Mouse (Mus musculus) fat pad, adult 2 months (tissue): Measurements from ENCODE around the gene Fhl4.

Source experiments
- DNase-seq: peaks from one replicate; pipeline ENCODE4 v3.0.0-alpha.2; 2011; ENCODE audit warnings: low read depth, low spot score; ENCODE audit errors: extremely low read depth

Fhl4 gene

GRCm38 (mm10) chr10:85102247-85103084, at the start of gene Fhl4, which contains the start of gene Tmem263:
TSS of gene Fhl4 (minus strand) at chr10:85102495.
TSS of gene Tmem263 (plus strand) at chr10:85102627.
- DNase-seq: no peak

- no peak for DNase-seq
Observed at GRCm38 (mm10) chr10:85149226-85149625, 46.9 kb upstream of the Fhl4 start.

GRCm38 (mm10) chr10:85146282-85146681, 44.0 kb upstream of the Fhl4 start:
- DNase-seq: no peak

DNA sequence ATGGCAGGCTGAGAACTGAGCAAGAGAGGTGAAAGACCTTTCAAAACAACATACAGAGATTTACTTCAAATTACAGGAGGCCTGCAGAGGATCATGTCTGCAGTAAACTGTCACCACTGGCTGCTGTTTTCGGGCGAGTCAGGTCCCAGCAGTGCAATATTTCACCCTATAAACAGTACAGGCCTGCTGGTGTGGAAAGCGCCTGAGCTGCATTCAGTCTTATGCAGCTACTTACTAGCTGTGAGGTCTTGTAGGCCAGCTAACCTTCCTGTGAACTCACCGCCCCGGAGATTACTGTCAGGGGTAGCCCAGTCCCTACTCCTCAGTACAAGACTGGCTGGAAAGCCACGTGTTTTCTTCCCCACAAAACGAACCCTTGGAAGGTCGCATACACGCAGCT, 39.2 kb upstream of the Fhl4 start:
- DNase-seq: no peak

DNA sequence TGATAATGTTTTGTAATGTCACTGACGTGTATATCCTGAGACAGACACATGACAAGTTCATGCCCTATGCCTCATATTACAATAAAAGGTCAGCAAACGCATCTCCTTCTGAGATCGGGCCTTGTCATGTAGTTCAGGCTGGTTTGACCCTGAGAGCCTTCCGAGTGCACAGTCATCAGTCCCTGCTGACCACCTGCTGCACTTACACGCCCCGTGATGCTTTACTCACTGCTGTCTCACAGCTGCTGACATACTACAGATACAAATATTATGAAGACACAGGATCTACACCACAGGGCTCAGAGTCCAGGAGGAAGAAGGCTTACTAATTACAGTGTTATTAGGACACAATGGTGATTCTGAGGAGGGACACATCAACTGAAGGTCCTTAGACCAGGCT, 34.3 kb upstream of the Fhl4 start:
- DNase-seq: no peak

DNA sequence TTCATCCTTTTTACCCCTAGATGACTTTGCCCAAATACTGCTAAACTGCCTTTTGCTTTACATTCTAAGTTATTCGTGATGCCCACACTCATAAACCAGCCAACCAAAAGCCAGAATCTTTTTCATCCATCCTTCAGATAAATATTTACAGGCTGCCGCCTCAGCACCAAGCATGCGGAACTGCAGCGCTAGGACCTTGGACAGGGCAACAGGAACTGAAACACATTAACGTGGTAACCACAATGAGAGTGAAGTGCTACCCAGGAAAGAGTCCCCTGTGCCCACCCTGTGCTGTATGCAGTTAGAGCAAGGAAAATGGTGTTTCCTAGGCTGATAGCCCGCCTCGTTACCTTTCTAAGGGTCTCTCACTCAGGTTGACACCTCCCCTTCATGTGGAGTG, 26.2 kb upstream of the Fhl4 start:
- no peak for DNase-seq

DNA sequence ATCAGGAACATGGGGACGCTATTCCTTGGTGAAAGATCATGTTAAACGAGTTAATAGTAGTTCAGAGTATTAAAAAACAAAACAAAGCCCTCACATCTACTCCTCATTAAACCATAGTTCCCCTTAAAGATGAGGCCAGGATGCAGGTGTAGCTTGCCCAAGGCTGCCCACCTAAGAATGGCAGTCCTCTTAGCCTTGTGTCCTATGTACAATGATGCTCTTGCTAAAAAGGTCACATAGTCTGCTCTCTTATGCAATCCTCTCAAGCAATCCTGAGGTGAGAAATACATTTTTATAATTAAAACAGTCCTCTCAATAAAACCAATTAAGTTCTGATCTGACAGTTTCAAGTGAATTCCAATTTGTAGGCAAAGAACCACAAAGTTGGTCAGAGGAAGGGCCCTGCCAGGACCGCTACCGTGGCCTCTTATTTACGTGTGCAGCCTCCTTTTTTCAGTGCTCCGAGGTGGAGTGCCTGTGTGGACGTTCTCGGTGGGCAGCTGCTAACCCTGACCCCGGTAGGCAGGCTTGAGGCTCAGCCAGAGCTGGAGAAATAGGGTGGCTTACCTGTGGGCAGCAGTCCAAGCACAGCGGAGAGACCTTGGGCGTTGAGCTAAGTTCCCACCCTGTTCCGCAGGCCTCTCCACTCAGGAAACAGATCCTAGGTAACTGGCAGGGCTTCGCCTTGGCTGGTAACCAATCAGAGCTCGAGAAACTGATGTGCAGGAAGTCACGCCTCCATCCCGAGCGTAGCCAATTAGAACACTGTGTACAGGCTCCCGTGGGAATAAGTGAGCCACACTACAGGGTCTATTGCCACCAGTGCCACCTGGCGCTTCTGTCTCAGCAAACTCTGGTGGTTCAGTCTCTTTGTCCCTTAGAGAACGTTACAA, 25.3 kb upstream of the Fhl4 start, which contains the start of gene Mterf2:
Gene Mterf2, minus strand, starts transcription at position 633 of the 893 bp plus-strand sequence.
- DNase-seq: peak; percentile 89

- no peak for DNase-seq
Observed at GRCm38 (mm10) chr10:85125184-85125583, 22.9 kb upstream of the Fhl4 start.

GRCm38 (mm10) chr10:85114409-85114808, 12.1 kb upstream of the Fhl4 start:
- no peak for DNase-seq

GRCm38 (mm10) chr10:85103085-85103885, 990 bp upstream of the Fhl4 start:
- no peak for DNase-seq

- DNase-seq: no peak
Observed at GRCm38 (mm10) chr10:85101841-85102240, 454 bp downstream of the Fhl4 start.

GRCm38 (mm10) chr10:85071605-85072152, 30.6 kb downstream of the Fhl4 start:
- DNase-seq: no peak

DNA sequence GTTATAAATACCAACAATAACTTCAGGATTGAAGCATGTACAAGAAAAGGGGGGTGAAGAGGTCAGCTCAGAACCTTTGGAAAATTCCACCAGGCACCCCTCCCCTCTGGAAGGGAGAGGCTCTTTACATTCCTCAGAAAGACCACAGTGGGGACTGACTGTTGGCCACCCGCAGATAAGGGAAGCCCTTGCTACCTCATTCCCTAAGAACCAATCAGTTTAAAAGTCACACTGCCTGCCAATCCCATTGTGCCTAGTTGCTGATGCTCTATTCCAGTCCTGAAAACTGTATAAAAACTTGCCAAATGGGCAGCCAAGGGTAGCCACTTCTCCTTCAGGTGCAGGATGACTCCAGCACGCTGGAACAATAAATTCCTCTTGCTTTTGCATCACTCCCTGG, 47.4 kb downstream of the Fhl4 start:
- no peak for DNase-seq

DNA sequence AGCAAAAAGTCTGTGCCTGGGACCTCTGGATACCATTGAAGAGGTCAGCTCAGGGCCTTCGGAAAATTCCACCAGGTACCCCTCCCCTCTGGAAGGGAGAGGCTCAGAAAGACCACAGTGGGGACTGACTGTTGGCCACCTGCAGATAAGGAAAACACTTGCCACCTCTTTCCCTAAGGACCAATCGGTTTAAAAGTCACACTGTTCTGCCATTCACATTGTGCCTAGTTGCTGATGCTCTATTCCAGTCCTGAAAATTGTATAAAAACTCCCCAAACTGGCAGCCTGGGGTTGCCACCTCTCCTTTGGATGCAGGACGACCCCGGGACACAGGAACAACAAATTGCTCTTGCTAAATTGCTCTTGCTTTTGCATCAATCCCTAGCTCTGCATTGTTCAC, 49.8 kb downstream of the Fhl4 start:
- no peak for DNase-seq

GRCm38 (mm10) chr10:85050668-85051208, 51.6 kb downstream of the Fhl4 start:
- DNase-seq: no peak

DNA sequence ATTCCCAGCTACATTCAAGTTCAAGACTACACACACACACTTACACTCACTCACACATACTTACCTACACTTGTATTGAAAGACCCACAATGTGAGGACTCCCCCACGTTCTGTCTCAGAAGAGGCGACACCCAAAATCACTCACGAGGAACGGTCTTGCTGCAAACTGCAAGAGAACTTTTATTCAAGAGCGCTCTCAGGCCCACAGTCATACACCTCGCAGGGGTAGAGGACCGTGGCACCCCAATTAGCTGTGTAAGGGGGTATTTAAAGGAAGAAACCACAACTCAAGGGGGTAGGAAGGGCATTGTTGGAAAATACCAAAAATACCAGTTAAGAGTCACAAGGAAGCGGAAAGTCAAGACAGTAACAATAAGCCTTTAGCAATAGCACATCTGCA, 54.3 kb downstream of the Fhl4 start:
- DNase-seq: no peak

DNA sequence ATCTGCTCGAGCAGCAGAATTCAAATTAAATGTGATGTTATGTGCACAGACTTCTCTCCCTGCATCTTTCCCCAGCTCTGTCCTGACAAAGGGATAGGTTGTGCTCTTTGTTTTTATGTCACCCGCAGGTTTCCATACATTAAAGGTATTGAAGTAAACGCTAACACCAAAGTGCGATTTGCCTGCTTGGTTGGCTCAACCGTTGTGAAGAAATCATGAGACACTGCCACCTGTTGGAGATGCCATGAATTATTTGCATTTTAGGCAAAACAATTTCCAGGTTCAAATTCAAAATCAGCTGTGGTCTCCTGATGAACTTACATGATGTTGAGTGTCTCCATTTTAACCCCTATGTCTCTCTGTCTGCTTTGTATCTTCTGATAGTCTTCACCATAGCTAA, 55.7 kb downstream of the Fhl4 start:
- DNase-seq: no peak
